28 mouse cellular contexts compared by ENCODE assay signal in genomic region chr14:99218396-99219012, GRCm38 (mm10).
A peak's percentile ranks its signal among the peaks of the same experiment; 100 is the strongest.
DNase-seq lines count a peak whose midpoint lies in the region; ATAC-seq and TF ChIP-seq lines count a peak whose summit lies in the region.
"Had no signal": no experiment of that assay in that cellular context is flagged by ENCODE, and none has a peak within 500 bp of the region (broad histone marks: within the 10 kb centered on the region; RNA-seq: fewer than 3 reads in every experiment).

No protein-coding gene starts in this region.

- ATAC-seq in heart, embryonic 11.5 days (replicated peaks; ENCODE audit: insufficient number of reproducible peaks, low FRiP score, low TSS enrichment), result no peak
- ATAC-seq in intestine, embryonic 16.5 days, result peak; percentile 85
- no peak for ATAC-seq in hindbrain, embryonic 12.5 days (ENCODE audit: low FRiP score)
- no peak for ATAC-seq in lung, postnatal 0 days
- ATAC-seq: activated CD4-positive, CD25-positive, alpha-beta regulatory T cell, adult 4 months; CD4-positive, CD25-positive, alpha-beta regulatory T cell, adult 4 months; forebrain, embryonic 14.5 days; forebrain, embryonic 16.5 days; Patski had no signal

- H3K27ac ChIP-seq in heart, embryonic 11.5 days (ENCODE audit: low read depth, low read length), result no peak overlapping the region
- peak overlapping the region; percentile 88 for H3K27ac ChIP-seq in intestine, embryonic 16.5 days (ENCODE audit: low read length)
- no peak overlapping the region for H3K27ac ChIP-seq in hindbrain, embryonic 12.5 days
- H3K27ac ChIP-seq in lung, postnatal 0 days (ENCODE audit: low read length), result no peak overlapping the region
- H3K27ac ChIP-seq: embryonic facial prominence, embryonic 13.5 days; embryonic facial prominence, embryonic 15.5 days; forebrain, embryonic 10.5 days; forebrain, embryonic 12.5 days had no signal

- H3K4me2 ChIP-seq in heart, embryonic 11.5 days, result no peak overlapping the region
- no peak overlapping the region for H3K4me2 ChIP-seq in intestine, embryonic 16.5 days (ENCODE audit: low read depth, low read length)
- H3K4me2 ChIP-seq in hindbrain, embryonic 12.5 days (replicated peaks), result no peak overlapping the region
- no peak overlapping the region for H3K4me2 ChIP-seq in lung, postnatal 0 days (replicated peaks; ENCODE audit: low read depth, low read length)
- H3K4me2 ChIP-seq: embryonic facial prominence, embryonic 13.5 days; embryonic facial prominence, embryonic 15.5 days; forebrain, embryonic 12.5 days had no signal

- H3K36me3 ChIP-seq in heart, embryonic 11.5 days (ENCODE audit: control insufficient read depth, insufficient read depth, low read length), result peaks cover 3% of the 10 kb centered on the region; the same call in 1 of the 2 replicates
- no peaks in the 10 kb centered on the region for H3K36me3 ChIP-seq in intestine, embryonic 16.5 days (ENCODE audit: control insufficient read depth, insufficient read depth, low read length)
- H3K36me3 ChIP-seq in hindbrain, embryonic 12.5 days, result peaks cover 5% of the 10 kb centered on the region; the same call in 1 of the 2 replicates
- H3K36me3 ChIP-seq in lung, postnatal 0 days (ENCODE audit: insufficient read depth, low read length), result no peaks in the 10 kb centered on the region
- H3K36me3 ChIP-seq: embryonic facial prominence, embryonic 15.5 days had no signal

- no peaks in the 10 kb centered on the region for H3K4me1 ChIP-seq in heart, embryonic 11.5 days (ENCODE audit: control insufficient read depth, insufficient read depth, low read length)
- peaks cover 6% of the 10 kb centered on the region; the same call in 1 of the 2 replicates for H3K4me1 ChIP-seq in intestine, embryonic 16.5 days (ENCODE audit: control insufficient read depth, insufficient read depth, low read length)
- no peaks in the 10 kb centered on the region for H3K4me1 ChIP-seq in hindbrain, embryonic 12.5 days
- H3K4me1 ChIP-seq in lung, postnatal 0 days (ENCODE audit: insufficient read depth, low read depth, low read length), result no peaks in the 10 kb centered on the region
- H3K4me1 ChIP-seq: embryonic facial prominence, embryonic 15.5 days had no signal

- DNase-seq in heart, adult 11 months, result peak; percentile 16
- peak; percentile 50 for DNase-seq in large intestine, adult 2 months (ENCODE audit: low read depth, low spot score)
- no peak for DNase-seq in lung, postnatal 0 days (ENCODE audit: low spot score)
- DNase-seq in adrenal gland, adult 2 months, result no peak
- DNase-seq: adrenal gland, postnatal 10 days; adrenal gland, postnatal 25 days; B cell, adult 2 months; cerebellum, adult 11 months; cerebellum, adult 18-20 months; cerebellum, adult 8-10 months; cerebellum, adult 9-11 months; cerebellum, postnatal 14 days; cerebellum, postnatal 36 days had no signal

- H3K4me3 ChIP-seq in heart, embryonic 11.5 days (ENCODE audit: low read depth, low read length), result no peak overlapping the region
- H3K4me3 ChIP-seq in intestine, embryonic 16.5 days (ENCODE audit: low read length), result no peak overlapping the region
- H3K4me3 ChIP-seq in hindbrain, embryonic 12.5 days, result no peak overlapping the region
- H3K4me3 ChIP-seq in lung, postnatal 0 days (ENCODE audit: low read depth, low read length), result no peak overlapping the region
- H3K4me3 ChIP-seq: embryonic facial prominence, embryonic 13.5 days; embryonic facial prominence, embryonic 15.5 days; erythroblast, embryonic 14.5 days; forebrain, embryonic 10.5 days; forebrain, embryonic 12.5 days had no signal

- WGBS in heart, embryonic 11.5 days (ENCODE audit: insufficient replicate concordance), result 82% methylated on average over 7 of the region's 7 CpGs
- WGBS in intestine, embryonic 16.5 days, result 56% methylated on average over 7 of the region's 7 CpGs
- 41% methylated on average over 7 of the region's 7 CpGs for WGBS in large intestine, adult 2 months
- WGBS in hindbrain, embryonic 12.5 days, result 81% methylated on average over 7 of the region's 7 CpGs
- 89% methylated on average over 7 of the region's 7 CpGs for WGBS in lung, postnatal 0 days

- TF ChIP-seq EP300 in lung, postnatal 0 days (IDR thresholded peaks at IDR 0.05), result no peak

- H3K9ac ChIP-seq in heart, embryonic 11.5 days (ENCODE audit: low read depth, low read length), result no peak overlapping the region
- no peak overlapping the region; the same call in 1 of the 2 replicates for H3K9ac ChIP-seq in intestine, embryonic 16.5 days (ENCODE audit: low read depth, low read length)
- no peak overlapping the region for H3K9ac ChIP-seq in hindbrain, embryonic 12.5 days
- H3K9ac ChIP-seq in lung, postnatal 0 days (replicated peaks; ENCODE audit: low read depth), result no peak overlapping the region
- H3K9ac ChIP-seq: embryonic facial prominence, embryonic 13.5 days; embryonic facial prominence, embryonic 15.5 days; forebrain, embryonic 12.5 days had no signal

- H3K9me3 ChIP-seq in heart, embryonic 11.5 days (replicated peaks; ENCODE audit: control insufficient read depth, low read length), result no peaks in the 10 kb centered on the region
- no peaks in the 10 kb centered on the region for H3K9me3 ChIP-seq in intestine, embryonic 16.5 days (ENCODE audit: control insufficient read depth, low read length)
- no peaks in the 10 kb centered on the region for H3K9me3 ChIP-seq in hindbrain, embryonic 12.5 days (replicated peaks)
- H3K9me3 ChIP-seq in lung, postnatal 0 days (ENCODE audit: low read length), result no peaks in the 10 kb centered on the region
- H3K9me3 ChIP-seq: embryonic facial prominence, embryonic 13.5 days; embryonic facial prominence, embryonic 15.5 days; forebrain, embryonic 10.5 days; forebrain, embryonic 12.5 days; G1E had no signal

- TF ChIP-seq CTCF in lung, postnatal 0 days (IDR thresholded peaks at IDR 0.05), result no peak

- no peaks in the 10 kb centered on the region for H3K27me3 ChIP-seq in heart, embryonic 11.5 days (ENCODE audit: control insufficient read depth, insufficient read depth, low read length)
- no peaks in the 10 kb centered on the region for H3K27me3 ChIP-seq in intestine, embryonic 16.5 days (replicated peaks; ENCODE audit: control insufficient read depth, insufficient read depth, low read length)
- no peaks in the 10 kb centered on the region for H3K27me3 ChIP-seq in hindbrain, embryonic 12.5 days
- no peaks in the 10 kb centered on the region for H3K27me3 ChIP-seq in lung, postnatal 0 days (replicated peaks; ENCODE audit: insufficient read depth, low read length)
- H3K27me3 ChIP-seq: CH12.LX; embryonic facial prominence, embryonic 13.5 days; embryonic facial prominence, embryonic 15.5 days; forebrain, embryonic 12.5 days; Patski had no signal

Comparison
In these comparisons a context has a peak if more than half of its experiments do, and no peak if none do; other contexts are left out.
1. DNase-seq: peak in heart, adult 11 months (single experiment) and large intestine, adult 2 months (single experiment); none in lung, postnatal 0 days (single experiment) and adrenal gland, adult 2 months (single experiment).